Mouse (Mus musculus) gastrocnemius, postnatal 10 days (tissue): ENCODE data around the gene Gm26602. TPM values are rescaled to one million over a fixed set of nuclear protein-coding genes. Genes with fewer than 3 reads are reported as not detected.
A peak's percentile ranks its signal among the peaks of the same experiment; 100 is the strongest.

Source experiments
- DNase-seq: peaks from one replicate; pipeline ENCODE4 v3.0.0; 2021; ENCODE audit warnings: mixed read lengths
- total RNA-seq, 2 experiments: library from RNA; stranded (reverse); gene quantifications; 2 replicates each; pipeline ENCODE4 v1.2.3; 2021

Gm26602 gene
- total RNA-seq, 2 experiments from 2014 or later: not detected

GRCm38 (mm10) chr10:79886054-79886453, 24.6 kb upstream of the Gm26602 start, which contains the start of gene Elane:
TSS of gene Elane (plus strand) at chr10:79886247.
- DNase-seq: no peak

GRCm38 (mm10) chr10:79886611-79887010, 24.0 kb upstream of the Gm26602 start:
- no peak for DNase-seq

GRCm38 (mm10) chr10:79889386-79889785, 21.3 kb upstream of the Gm26602 start:
- no peak for DNase-seq

GRCm38 (mm10) chr10:79890670-79891069, 20.0 kb upstream of the Gm26602 start, which contains the start of gene Cfd:
TSS of gene Cfd (plus strand) at chr10:79890853.
- no peak for DNase-seq

- DNase-seq: peak; percentile 83
Observed at GRCm38 (mm10) chr10:79892451-79893118, 18.1 kb upstream of the Gm26602 start.

- DNase-seq: no peak
Observed at GRCm38 (mm10) chr10:79896306-79896705, 14.3 kb upstream of the Gm26602 start.

- DNase-seq: no peak
Observed at GRCm38 (mm10) chr10:79896814-79897213, 13.8 kb upstream of the Gm26602 start.

- no peak for DNase-seq
Observed at GRCm38 (mm10) chr10:79897316-79898245, 13.1 kb upstream of the Gm26602 start.

- no peak for DNase-seq
Observed at GRCm38 (mm10) chr10:79900951-79901410, 9.7 kb upstream of the Gm26602 start.

- DNase-seq: no peak
Observed at GRCm38 (mm10) chr10:79906712-79907111, 3.9 kb upstream of the Gm26602 start.

- DNase-seq: no peak
Observed at GRCm38 (mm10) chr10:79907415-79907814, 3.2 kb upstream of the Gm26602 start.

GRCm38 (mm10) chr10:79908167-79909091, 2.2 kb upstream of the Gm26602 start, which contains the start of gene Med16:
TSS of gene Med16 (minus strand) at chr10:79908923.
- DNase-seq: peak; percentile 94

GRCm38 (mm10) chr10:79909092-79909922, 1.3 kb upstream of the Gm26602 start:
- DNase-seq: no peak

- no peak for DNase-seq
Observed at GRCm38 (mm10) chr10:79912412-79912811, 1.8 kb downstream of the Gm26602 start.

GRCm38 (mm10) chr10:79914131-79914947, 3.7 kb downstream of the Gm26602 start:
- no peak for DNase-seq

GRCm38 (mm10) chr10:79914948-79915596, 4.4 kb downstream of the Gm26602 start:
- DNase-seq: no peak

- no peak for DNase-seq
Observed at GRCm38 (mm10) chr10:79916081-79916480, 5.4 kb downstream of the Gm26602 start.

- DNase-seq: peak; percentile 91
Observed at GRCm38 (mm10) chr10:79916808-79917531, 6.3 kb downstream of the Gm26602 start, which contains the start of gene Kiss1r. TSS of gene Kiss1r (plus strand) at chr10:79916971.
